Mouse (Mus musculus): ENCODE measurements around the gene H2-M5. TPM values are rescaled to one million over a fixed set of nuclear protein-coding genes. Genes with fewer than 3 reads are reported as not detected.

H2-M5 gene
- total RNA-seq, 2 experiments from 2014 or later: not detected

GRCm38 (mm10) chr17:36952631-36953030 lies 36.7 kb downstream of the H2-M5 start:
- ATAC-seq (replicated peaks; ENCODE audit: low FRiP score, poor library complexity, severe bottlenecking): no peak

- ATAC-seq (replicated peaks; ENCODE audit: low FRiP score, poor library complexity, severe bottlenecking): peak; percentile 99
Measured at GRCm38 (mm10) chr17:36950981-36951947, 38.1 kb downstream of the H2-M5 start, which contains the start of gene Ppp1r11. Gene Ppp1r11, minus strand, starts transcription at chr17:36951741.

DNA sequence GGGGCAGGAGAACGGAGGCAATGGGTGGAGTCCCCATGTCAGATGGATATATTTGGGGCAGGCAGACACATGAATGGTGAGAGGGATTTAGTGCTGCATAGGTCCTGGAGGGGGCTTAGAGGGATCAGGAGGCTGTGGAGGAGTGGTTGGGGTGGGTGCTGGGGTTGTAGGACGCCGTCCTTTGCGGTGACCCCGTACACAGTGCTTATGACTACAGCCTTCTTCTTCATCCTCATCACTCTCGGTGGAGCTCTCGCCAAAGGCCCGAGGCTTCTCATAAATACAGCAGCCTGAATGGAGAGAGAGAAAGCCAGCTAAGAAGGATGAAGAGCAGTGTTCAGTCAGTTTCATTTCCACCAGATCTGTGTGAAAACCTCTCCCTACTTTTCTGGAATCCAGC lies 40.1 kb downstream of the H2-M5 start:
- ATAC-seq (replicated peaks; ENCODE audit: low FRiP score, poor library complexity, severe bottlenecking): no peak

GRCm38 (mm10) chr17:36948286-36948685 lies 41.1 kb downstream of the H2-M5 start:
- no peak for ATAC-seq (replicated peaks; ENCODE audit: low FRiP score, poor library complexity, severe bottlenecking)

DNA sequence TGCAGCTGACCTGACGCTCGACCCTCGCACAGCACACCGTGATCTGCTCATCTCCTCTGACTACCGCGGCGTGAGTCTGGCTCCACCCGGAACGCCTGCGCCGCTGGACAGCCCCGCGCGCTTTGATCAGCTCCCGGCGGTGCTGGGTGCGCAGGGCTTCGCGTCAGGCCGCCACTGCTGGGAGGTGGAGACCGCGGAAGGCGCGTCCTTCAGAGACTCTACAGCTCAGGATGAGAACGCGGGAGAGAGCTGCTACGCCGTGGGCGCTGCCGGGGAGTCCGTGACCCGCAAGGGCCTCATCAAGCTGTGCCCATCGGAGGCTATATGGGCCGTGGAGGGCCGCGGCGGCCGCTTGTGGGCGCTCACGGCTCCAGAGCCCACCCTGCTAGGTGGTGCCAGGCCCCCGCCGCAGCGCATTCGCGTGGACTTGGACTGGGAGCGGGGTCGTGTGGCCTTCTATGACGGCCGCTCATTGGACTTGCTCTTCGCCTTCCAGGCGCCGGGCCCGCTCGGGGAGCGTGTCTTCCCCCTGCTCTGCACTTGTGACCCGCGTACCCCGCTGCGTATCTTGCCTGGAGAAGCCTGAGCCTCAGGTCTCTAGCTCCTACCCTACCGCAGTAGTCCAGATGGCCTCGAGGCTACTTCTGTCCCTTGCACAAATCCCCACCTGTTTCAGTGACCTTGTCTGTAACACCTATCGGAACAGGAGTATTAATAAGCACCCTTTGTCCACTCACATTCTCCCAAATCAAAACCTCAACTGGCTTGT lies 42.1 kb downstream of the H2-M5 start:
- no peak for ATAC-seq (replicated peaks; ENCODE audit: low FRiP score, poor library complexity, severe bottlenecking)

DNA sequence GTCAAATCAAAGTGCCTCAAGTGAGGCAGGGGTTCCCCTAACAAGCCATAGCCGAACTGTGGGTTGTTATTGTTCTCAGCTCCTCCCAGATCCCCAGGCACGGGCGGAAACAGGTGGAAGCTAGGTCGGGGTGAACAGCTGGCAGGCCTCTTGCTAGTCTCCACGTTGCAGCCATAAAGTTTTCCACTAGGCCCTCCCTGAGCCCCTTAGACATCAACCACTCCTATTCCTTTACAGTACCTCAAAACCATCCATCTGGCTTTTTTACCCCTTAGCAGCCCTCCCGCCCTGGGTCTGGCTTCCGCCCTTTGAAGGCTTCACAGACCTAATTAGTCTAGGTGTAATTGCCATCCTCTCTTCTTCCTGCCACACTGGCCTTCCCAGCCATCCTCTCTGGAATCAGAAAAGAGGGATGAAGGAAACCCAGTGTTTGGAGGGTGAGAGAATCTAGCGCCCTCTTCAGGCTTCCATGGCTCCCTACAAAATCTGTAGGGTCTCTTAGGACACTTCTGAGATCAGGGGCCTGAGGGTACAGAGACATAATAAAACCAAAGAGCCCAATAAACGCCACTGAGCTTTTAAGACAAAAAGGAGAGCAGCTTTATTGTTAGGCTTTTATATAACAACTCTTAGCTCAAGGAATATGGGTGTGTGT lies 45.1 kb downstream of the H2-M5 start:
- ATAC-seq (replicated peaks; ENCODE audit: low FRiP score, poor library complexity, severe bottlenecking): no peak

DNA sequence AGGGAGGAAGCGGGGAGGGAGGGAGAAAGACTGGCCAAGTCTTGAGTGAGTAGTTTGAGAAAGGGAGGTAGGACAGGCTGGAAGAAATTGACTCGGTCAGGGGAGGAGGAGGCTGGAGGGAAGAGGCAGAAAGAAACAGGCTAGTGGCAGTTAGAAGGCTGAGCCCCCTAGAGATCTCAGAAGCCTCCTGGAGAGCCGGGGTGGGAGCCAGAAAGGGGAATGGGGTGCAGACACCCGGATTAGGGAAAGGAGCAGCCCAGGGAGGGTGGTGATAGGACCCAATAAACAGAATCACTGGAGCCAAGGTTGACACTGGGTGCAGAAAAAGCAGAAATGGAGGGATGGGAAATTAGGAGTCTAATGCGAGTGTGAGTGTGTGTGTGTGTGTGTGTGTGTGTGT lies 45.6 kb downstream of the H2-M5 start:
- no peak for ATAC-seq (replicated peaks; ENCODE audit: low FRiP score, poor library complexity, severe bottlenecking)

GRCm38 (mm10) chr17:36942791-36943471 lies 46.4 kb downstream of the H2-M5 start, which contains the start of gene Rnf39:
Gene Rnf39, plus strand, starts transcription at chr17:36942918.
- no peak for ATAC-seq (replicated peaks; ENCODE audit: low FRiP score, poor library complexity, severe bottlenecking)

DNA sequence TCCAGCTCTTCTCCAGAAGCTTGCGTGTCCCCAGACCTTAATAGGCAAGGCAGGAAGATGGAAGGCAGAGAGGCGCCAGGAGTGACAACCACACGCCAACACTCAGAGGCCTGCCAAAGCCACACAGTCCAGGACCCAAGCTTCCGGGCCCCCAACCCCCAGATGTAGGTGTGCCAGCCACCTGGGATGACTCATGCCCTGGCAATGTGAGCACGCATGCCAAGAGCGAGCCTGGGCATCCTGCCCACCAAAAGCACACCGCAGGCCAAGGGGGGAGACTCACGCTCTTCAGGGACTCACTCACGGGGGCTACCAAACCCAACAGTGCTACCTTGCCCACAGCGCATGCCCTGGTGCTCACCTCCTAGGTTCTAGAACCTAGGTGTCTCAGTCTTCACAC lies 46.9 kb downstream of the H2-M5 start:
- ATAC-seq (replicated peaks; ENCODE audit: low FRiP score, poor library complexity, severe bottlenecking): no peak

DNA sequence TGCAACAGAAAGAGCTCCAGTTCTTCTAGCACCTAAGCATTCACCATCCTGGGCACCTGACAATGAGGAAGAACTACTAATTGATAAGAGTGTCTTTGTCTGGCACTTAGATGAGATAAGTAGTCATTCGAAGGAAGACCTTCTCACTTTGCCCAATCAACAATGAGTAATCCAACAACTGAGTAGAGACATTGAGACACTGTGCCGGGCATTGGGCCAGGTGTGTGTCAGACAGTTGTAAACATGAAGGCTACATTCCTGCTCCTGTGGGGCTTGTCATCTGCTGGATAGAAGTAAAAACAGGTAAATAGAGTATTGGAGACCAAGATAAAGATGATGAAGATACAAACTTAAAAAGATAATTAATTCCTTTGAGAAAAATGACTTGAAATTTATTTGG lies 51.3 kb downstream of the H2-M5 start:
- no peak for ATAC-seq (replicated peaks; ENCODE audit: low FRiP score, poor library complexity, severe bottlenecking)

Other genes starting within 250 kb of the H2-M5 start
- gene H2-M10.5, start 216.6 kb downstream of the H2-M5 start, total RNA-seq (2015; ENCODE audit: low replicate concordance): not detected in 2 replicates
- gene H2-M10.5, start 216.6 kb downstream of the H2-M5 start, total RNA-seq (2017; ENCODE audit: low replicate concordance): not detected in 2 replicates
- gene H2-M10.6, start 177.4 kb downstream of the H2-M5 start, total RNA-seq (2015; ENCODE audit: low replicate concordance): not detected in 2 replicates
- gene H2-M10.6, start 177.4 kb downstream of the H2-M5 start, total RNA-seq (2017; ENCODE audit: low replicate concordance): not detected in 2 replicates
- 88.8 and 93.2 TPM in 2 replicates for gene Trim26, start 152.4 kb downstream of the H2-M5 start, total RNA-seq (2015; ENCODE audit: low replicate concordance)
- gene Trim26, start 152.4 kb downstream of the H2-M5 start, total RNA-seq (2017; ENCODE audit: low replicate concordance): 63.6 and 65.4 TPM in 2 replicates
- gene Trim15, start 122.3 kb downstream of the H2-M5 start, total RNA-seq (2015; ENCODE audit: low replicate concordance): not detected in 2 replicates
- 0.70 and 2.5 TPM in 2 replicates for gene Trim15, start 122.3 kb downstream of the H2-M5 start, total RNA-seq (2017; ENCODE audit: low replicate concordance)
- gene Trim10, start 120.0 kb downstream of the H2-M5 start, total RNA-seq (2015; ENCODE audit: low replicate concordance): 592 TPM in 2 replicates
- gene Trim10, start 120.0 kb downstream of the H2-M5 start, total RNA-seq (2017; ENCODE audit: low replicate concordance): 1,227 and 1,601 TPM in 2 replicates
- gene Trim40, start 99.4 kb downstream of the H2-M5 start, total RNA-seq (2015; ENCODE audit: low replicate concordance): not detected in 2 replicates
- not detected in 2 replicates for gene Trim40, start 99.4 kb downstream of the H2-M5 start, total RNA-seq (2017; ENCODE audit: low replicate concordance)
- gene Trim31, start 91.4 kb downstream of the H2-M5 start, total RNA-seq (2015; ENCODE audit: low replicate concordance): not detected in 2 replicates
- gene Trim31, start 91.4 kb downstream of the H2-M5 start, total RNA-seq (2017; ENCODE audit: low replicate concordance): not detected in 2 replicates
- not detected in 2 replicates for gene Rnf39, start 46.6 kb downstream of the H2-M5 start, total RNA-seq (2015; ENCODE audit: low replicate concordance)
- gene Rnf39, start 46.6 kb downstream of the H2-M5 start, total RNA-seq (2017; ENCODE audit: low replicate concordance): not detected in 2 replicates
- gene Ppp1r11, start 37.8 kb downstream of the H2-M5 start, total RNA-seq (2015; ENCODE audit: low replicate concordance): 21.9 and 35.5 TPM in 2 replicates
- 8.8 and 14.4 TPM in 2 replicates for gene Ppp1r11, start 37.8 kb downstream of the H2-M5 start, total RNA-seq (2017; ENCODE audit: low replicate concordance)
- 18.8 and 23.2 TPM in 2 replicates for gene Znrd1, start 31.0 kb downstream of the H2-M5 start, total RNA-seq (2015; ENCODE audit: low replicate concordance)
- gene Znrd1, start 31.0 kb downstream of the H2-M5 start, total RNA-seq (2017; ENCODE audit: low replicate concordance): 5.7 and 11.0 TPM in 2 replicates
- gene Znrd1as, start 30.9 kb downstream of the H2-M5 start, total RNA-seq (2015; ENCODE audit: low replicate concordance): 3.8 TPM in 1 of 2 replicates, not detected in the other
- 0.51 and 7.0 TPM in 2 replicates for gene Znrd1as, start 30.9 kb downstream of the H2-M5 start, total RNA-seq (2017; ENCODE audit: low replicate concordance)
- not detected in 2 replicates for gene 2410137M14Rik, start 8.3 kb downstream of the H2-M5 start, total RNA-seq (2015; ENCODE audit: low replicate concordance)
- not detected in 2 replicates for gene 2410137M14Rik, start 8.3 kb downstream of the H2-M5 start, total RNA-seq (2017; ENCODE audit: low replicate concordance)
- not detected in 2 replicates for gene Zfp57, start 11.6 kb upstream of the H2-M5 start, total RNA-seq (2015; ENCODE audit: low replicate concordance)
- not detected in 2 replicates for gene Zfp57, start 11.6 kb upstream of the H2-M5 start, total RNA-seq (2017; ENCODE audit: low replicate concordance)
- gene Mog, start 33.9 kb upstream of the H2-M5 start, total RNA-seq (2015; ENCODE audit: low replicate concordance): not detected in 2 replicates
- gene Mog, start 33.9 kb upstream of the H2-M5 start, total RNA-seq (2017; ENCODE audit: low replicate concordance): not detected in 2 replicates
- 0.42 and 1.2 TPM in 2 replicates for gene Gabbr1, start 56.4 kb upstream of the H2-M5 start, total RNA-seq (2015; ENCODE audit: low replicate concordance)
- 0.85 and 1.1 TPM in 2 replicates for gene Gabbr1, start 56.4 kb upstream of the H2-M5 start, total RNA-seq (2017; ENCODE audit: low replicate concordance)
- gene Olfr90, start 99.0 kb upstream of the H2-M5 start, total RNA-seq (2015; ENCODE audit: low replicate concordance): not detected in 2 replicates
- not detected in 2 replicates for gene Olfr90, start 99.0 kb upstream of the H2-M5 start, total RNA-seq (2017; ENCODE audit: low replicate concordance)
- not detected in 2 replicates for gene Olfr91, start 108.7 kb upstream of the H2-M5 start, total RNA-seq (2015; ENCODE audit: low replicate concordance)
- gene Olfr91, start 108.7 kb upstream of the H2-M5 start, total RNA-seq (2017; ENCODE audit: low replicate concordance): not detected in 2 replicates
- not detected in 2 replicates for gene Olfr92, start 130.6 kb upstream of the H2-M5 start, total RNA-seq (2015; ENCODE audit: low replicate concordance)
- not detected in 2 replicates for gene Olfr92, start 130.6 kb upstream of the H2-M5 start, total RNA-seq (2017; ENCODE audit: low replicate concordance)
- not detected in 2 replicates for gene Olfr93, start 172.0 kb upstream of the H2-M5 start, total RNA-seq (2015; ENCODE audit: low replicate concordance)
- gene Olfr93, start 172.0 kb upstream of the H2-M5 start, total RNA-seq (2017; ENCODE audit: low replicate concordance): not detected in 2 replicates
- 5.4 TPM in 1 of 2 replicates, not detected in the other for gene Ubd, start 204.4 kb upstream of the H2-M5 start, total RNA-seq (2015; ENCODE audit: low replicate concordance)
- 1.7 and 4.7 TPM in 2 replicates for gene Ubd, start 204.4 kb upstream of the H2-M5 start, total RNA-seq (2017; ENCODE audit: low replicate concordance)
- not detected in 2 replicates for gene Olfr94, start 211.5 kb upstream of the H2-M5 start, total RNA-seq (2015; ENCODE audit: low replicate concordance)
- gene Olfr94, start 211.5 kb upstream of the H2-M5 start, total RNA-seq (2017; ENCODE audit: low replicate concordance): not detected in 2 replicates
- gene Olfr95, start 223.6 kb upstream of the H2-M5 start, total RNA-seq (2015; ENCODE audit: low replicate concordance): not detected in 2 replicates
- not detected in 2 replicates for gene Olfr95, start 223.6 kb upstream of the H2-M5 start, total RNA-seq (2017; ENCODE audit: low replicate concordance)
- not detected in 2 replicates for gene Olfr96, start 230.6 kb upstream of the H2-M5 start, total RNA-seq (2015; ENCODE audit: low replicate concordance)
- not detected in 2 replicates for gene Olfr96, start 230.6 kb upstream of the H2-M5 start, total RNA-seq (2017; ENCODE audit: low replicate concordance)
- gene Olfr97, start 247.8 kb upstream of the H2-M5 start, total RNA-seq (2015; ENCODE audit: low replicate concordance): not detected in 2 replicates
- gene Olfr97, start 247.8 kb upstream of the H2-M5 start, total RNA-seq (2017; ENCODE audit: low replicate concordance): not detected in 2 replicates

Measured in erythroblast, adult 5-6 weeks (primary cell).